Mouse (Mus musculus): Measurements from ENCODE around the gene Adk. TPM values are rescaled to one million over a fixed set of nuclear protein-coding genes. Genes with fewer than 3 reads are reported as not detected.

Gene Adk
- total RNA-seq (2012; rRNA removed): 113 and 164 TPM in 2 replicates

DNA sequence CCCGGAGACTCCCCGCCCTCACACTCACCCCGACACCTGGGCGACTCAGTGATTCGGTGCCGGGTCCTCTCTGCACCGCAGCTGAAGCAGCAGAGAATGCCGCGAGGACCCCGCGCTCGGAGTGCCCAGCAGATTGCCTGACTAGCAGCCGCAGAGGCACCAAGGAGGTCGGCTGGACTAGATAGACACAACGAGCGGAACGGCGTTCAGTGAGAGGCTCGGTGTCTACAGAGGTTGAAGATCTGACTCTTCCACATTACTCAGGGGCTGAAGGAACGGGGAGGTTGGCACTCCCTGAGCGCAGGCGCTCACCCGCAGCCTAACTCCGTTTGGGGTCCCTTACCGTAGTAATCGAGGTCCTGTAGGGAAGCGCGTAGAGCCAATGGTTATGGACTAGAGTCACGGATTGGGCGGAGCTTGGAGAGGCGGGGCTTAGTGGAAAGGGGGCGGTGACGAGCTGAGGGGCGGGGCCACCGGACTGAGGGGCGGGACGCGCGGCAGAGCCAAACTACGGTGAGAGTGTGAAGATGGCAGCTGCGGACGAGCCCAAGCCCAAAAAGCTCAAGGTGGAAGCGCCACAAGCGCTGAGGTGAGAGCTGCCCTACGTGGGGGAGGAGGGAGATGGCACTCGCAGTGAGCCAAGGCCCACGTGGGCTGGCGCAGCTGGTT lies at the start of gene Adk, which contains the start of gene Ap3m1:
Gene Adk (plus strand): TSS at position 463 of the 669 bp plus-strand sequence.
Gene Ap3m1 (minus strand): TSS at position 397 of the 669 bp plus-strand sequence.
- peak within 1 kb of the TSS; percentile 91 for H3K27ac ChIP-seq (ENCODE audit: insufficient read depth, low read depth, low read length, poor library complexity, severe bottlenecking)
- peaks cover 2 to 3% of the 10 kb centered on the region in 2 experiments; a peak in 1 of 4 replicates for H3K4me1 ChIP-seq (ENCODE audit: control insufficient read depth in 2 of 2, insufficient read depth in 2 of 2, low read length in 2 of 2, poor library complexity in 1 of 2)
- H3K36me3 ChIP-seq (ENCODE audit: control insufficient read depth, insufficient read depth, low read length, poor library complexity, severe bottlenecking): no peaks in the 10 kb centered on the region
- no peaks in the 10 kb centered on the region for H3K9me3 ChIP-seq (ENCODE audit: control insufficient read depth, insufficient read depth, low read depth, low read length)
- peak; percentile 91 for DNase-seq (ENCODE audit: low read depth, low spot score)
- H3K4me3 ChIP-seq (ENCODE audit: insufficient read depth in 1 of 2, low read depth in 1 of 2, low read length in 2 of 2, poor library complexity in 1 of 2, severe bottlenecking in 1 of 2): peak within 1 kb of the TSS; percentile 86 to 98
- peak within 1 kb of the TSS; percentile 91 for H3K9ac ChIP-seq (ENCODE audit: insufficient read depth, low read depth, low read length, poor library complexity, severe bottlenecking)
- in situ Hi-C loops (cut with MboI; ENCODE audit: low sequenced_read_pairs in 2 of 2, unreplicated experiment in 2 of 2): no loop called here
- TF ChIP-seq HCFC1 (IDR thresholded peaks at IDR 0.05; ENCODE audit: borderline replicate concordance, insufficient read depth, low read length): peak; percentile 74
- no peak for TF ChIP-seq ZC3H11A (IDR thresholded peaks at IDR 0.05; ENCODE audit: borderline replicate concordance, low read depth, low read length)
- 0 out of 2 replicates have a peak, but pooled peaks have one; percentile 34 for TF ChIP-seq ZNF384 (IDR thresholded peaks at IDR 0.05; ENCODE audit: low read depth, low read length)
- TF ChIP-seq CHD2 (IDR thresholded peaks at IDR 0.05; ENCODE audit: low read depth, low read length): no peak

DNA sequence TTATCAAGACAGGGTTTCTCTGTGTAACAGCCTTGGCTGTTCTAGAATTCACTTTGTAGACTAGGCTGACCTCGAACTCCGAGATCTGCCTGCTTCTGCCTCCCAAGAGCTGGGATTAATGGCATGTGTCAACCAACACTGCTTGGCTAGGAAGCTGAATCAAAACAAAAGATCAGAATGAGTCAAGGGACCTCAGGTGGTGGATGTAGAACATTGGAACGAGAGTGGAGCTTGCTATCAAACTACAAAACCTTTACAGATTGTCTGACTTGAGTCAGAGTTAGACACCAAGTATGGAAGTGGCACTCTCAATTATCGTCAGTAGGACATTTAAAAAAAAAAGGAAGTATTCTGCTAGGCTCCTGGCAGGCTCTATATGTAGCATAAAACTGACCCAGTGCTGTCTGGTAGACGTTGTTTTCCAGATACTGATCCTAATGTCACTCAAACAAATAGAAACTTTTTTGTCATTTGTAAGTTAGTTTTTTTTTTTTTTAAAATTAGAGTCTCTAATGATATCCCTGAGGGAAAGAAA lies 38.5 kb upstream of the Adk start:
- H3K36me3 ChIP-seq (ENCODE audit: control insufficient read depth, insufficient read depth, low read length, poor library complexity, severe bottlenecking): peaks cover 5% of the 10 kb centered on the region
- DNase-seq (ENCODE audit: low read depth, low spot score): no peak
- in situ Hi-C loops (cut with MboI; ENCODE audit: low sequenced_read_pairs in 2 of 2, unreplicated experiment in 2 of 2): no loop called here
- TF ChIP-seq ZNF384 (IDR thresholded peaks at IDR 0.05; ENCODE audit: low read depth, low read length) (no peak), ZC3H11A (IDR thresholded peaks at IDR 0.05; ENCODE audit: borderline replicate concordance, low read depth, low read length) (no peak), MAFK (IDR thresholded peaks at IDR 0.05; ENCODE audit: insufficient read depth, low read depth, low read length) (no peak), HCFC1 (IDR thresholded peaks at IDR 0.05; ENCODE audit: borderline replicate concordance, insufficient read depth, low read length) (no peak), CHD2 (IDR thresholded peaks at IDR 0.05; ENCODE audit: low read depth, low read length) (no peak)
- H3K9me3 ChIP-seq (ENCODE audit: control insufficient read depth, insufficient read depth, low read depth, low read length): no peaks in the 10 kb centered on the region
- H3K9ac ChIP-seq (ENCODE audit: insufficient read depth, low read depth, low read length, poor library complexity, severe bottlenecking): no peak overlapping the region
- H3K4me1 ChIP-seq (ENCODE audit: control insufficient read depth in 2 of 2, insufficient read depth in 2 of 2, low read length in 2 of 2, poor library complexity in 1 of 2): no peaks in the 10 kb centered on the region
- H3K27ac ChIP-seq (ENCODE audit: insufficient read depth, low read depth, low read length, poor library complexity, severe bottlenecking): no peak overlapping the region
- H3K4me3 ChIP-seq (ENCODE audit: insufficient read depth in 1 of 2, low read depth in 1 of 2, low read length in 2 of 2, poor library complexity in 1 of 2, severe bottlenecking in 1 of 2): no peak overlapping the region

DNA sequence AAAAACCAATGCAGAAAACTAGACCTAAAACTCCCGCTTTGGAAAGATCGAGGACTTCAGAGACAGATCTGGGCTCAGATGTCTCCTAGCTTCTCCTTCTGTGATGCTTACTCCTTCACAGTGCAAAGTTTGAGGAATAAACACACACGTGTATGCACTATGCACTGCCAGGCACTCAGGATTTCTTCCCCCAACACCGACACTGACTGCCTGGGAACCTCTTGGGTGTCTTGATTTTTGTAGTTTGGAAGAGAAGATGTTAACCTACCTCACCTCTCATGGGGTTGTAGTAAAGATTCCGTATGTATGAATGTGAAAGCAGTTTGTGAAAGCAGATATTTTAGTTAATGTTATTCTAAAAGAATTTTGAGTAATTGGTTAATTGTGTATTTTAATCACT lies 34.5 kb upstream of the Adk start:
- H3K4me3 ChIP-seq (ENCODE audit: insufficient read depth in 1 of 2, low read depth in 1 of 2, low read length in 2 of 2, poor library complexity in 1 of 2, severe bottlenecking in 1 of 2): no peak overlapping the region
- in situ Hi-C loops (cut with MboI; ENCODE audit: low sequenced_read_pairs in 2 of 2, unreplicated experiment in 2 of 2): no loop called here
- no peak overlapping the region for H3K9ac ChIP-seq (ENCODE audit: insufficient read depth, low read depth, low read length, poor library complexity, severe bottlenecking)
- TF ChIP-seq ZNF384 (IDR thresholded peaks at IDR 0.05; ENCODE audit: low read depth, low read length) (no peak), MAFK (IDR thresholded peaks at IDR 0.05; ENCODE audit: insufficient read depth, low read depth, low read length) (no peak), ZC3H11A (IDR thresholded peaks at IDR 0.05; ENCODE audit: borderline replicate concordance, low read depth, low read length) (no peak), HCFC1 (IDR thresholded peaks at IDR 0.05; ENCODE audit: borderline replicate concordance, insufficient read depth, low read length) (no peak), CHD2 (IDR thresholded peaks at IDR 0.05; ENCODE audit: low read depth, low read length) (no peak)
- H3K4me1 ChIP-seq (ENCODE audit: control insufficient read depth in 2 of 2, insufficient read depth in 2 of 2, low read length in 2 of 2, poor library complexity in 1 of 2): no peaks in the 10 kb centered on the region
- H3K36me3 ChIP-seq (ENCODE audit: control insufficient read depth, insufficient read depth, low read length, poor library complexity, severe bottlenecking): peaks cover 13% of the 10 kb centered on the region
- no peak for DNase-seq (ENCODE audit: low read depth, low spot score)
- H3K9me3 ChIP-seq (ENCODE audit: control insufficient read depth, insufficient read depth, low read depth, low read length): no peaks in the 10 kb centered on the region
- H3K27ac ChIP-seq (ENCODE audit: insufficient read depth, low read depth, low read length, poor library complexity, severe bottlenecking): no peak overlapping the region

DNA sequence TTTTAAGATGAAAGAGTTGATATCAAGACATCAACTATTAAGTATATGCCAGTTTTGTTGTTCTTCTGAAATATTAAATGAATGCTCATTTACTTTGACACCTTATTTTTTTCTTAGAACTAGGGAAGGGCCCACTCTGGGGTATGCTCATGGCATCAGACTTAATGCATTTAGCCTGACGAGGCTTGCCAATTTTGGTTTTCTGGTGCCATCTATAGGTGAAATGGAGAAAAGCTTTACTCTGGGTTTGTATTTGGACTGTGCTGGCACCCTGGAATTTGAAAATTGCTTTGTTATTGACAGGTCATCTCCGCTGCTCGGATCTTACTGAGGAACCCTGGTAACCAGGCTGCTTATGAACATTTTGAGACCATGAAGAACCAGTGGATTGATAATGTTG lies 33.4 kb upstream of the Adk start:
- no peaks in the 10 kb centered on the region for H3K9me3 ChIP-seq (ENCODE audit: control insufficient read depth, insufficient read depth, low read depth, low read length)
- in situ Hi-C loops (cut with MboI; ENCODE audit: low sequenced_read_pairs in 2 of 2, unreplicated experiment in 2 of 2): no loop called here
- peaks cover 13% of the 10 kb centered on the region for H3K36me3 ChIP-seq (ENCODE audit: control insufficient read depth, insufficient read depth, low read length, poor library complexity, severe bottlenecking)
- no peak overlapping the region for H3K27ac ChIP-seq (ENCODE audit: insufficient read depth, low read depth, low read length, poor library complexity, severe bottlenecking)
- peak; percentile 35 for DNase-seq (ENCODE audit: low read depth, low spot score)
- H3K4me1 ChIP-seq (ENCODE audit: control insufficient read depth in 2 of 2, insufficient read depth in 2 of 2, low read length in 2 of 2, poor library complexity in 1 of 2): no peaks in the 10 kb centered on the region
- no peak overlapping the region for H3K9ac ChIP-seq (ENCODE audit: insufficient read depth, low read depth, low read length, poor library complexity, severe bottlenecking)
- no peak overlapping the region for H3K4me3 ChIP-seq (ENCODE audit: insufficient read depth in 1 of 2, low read depth in 1 of 2, low read length in 2 of 2, poor library complexity in 1 of 2, severe bottlenecking in 1 of 2)
- TF ChIP-seq MAFK (IDR thresholded peaks at IDR 0.05; ENCODE audit: insufficient read depth, low read depth, low read length) (no peak), CHD2 (IDR thresholded peaks at IDR 0.05; ENCODE audit: low read depth, low read length) (no peak), HCFC1 (IDR thresholded peaks at IDR 0.05; ENCODE audit: borderline replicate concordance, insufficient read depth, low read length) (no peak), ZC3H11A (IDR thresholded peaks at IDR 0.05; ENCODE audit: borderline replicate concordance, low read depth, low read length) (0 out of 2 replicates have a peak, but pooled peaks have one; percentile 9), ZNF384 (IDR thresholded peaks at IDR 0.05; ENCODE audit: low read depth, low read length) (no peak)
